Mouse (Mus musculus): ENCODE measurements at regions not wholly inside any gene's neighbourhood (a gene's known extent, or its start where the extent isn't known, plus 50 kb on each side); places are given as distances from the start of the nearest gene placed in this dataset.

DNA sequence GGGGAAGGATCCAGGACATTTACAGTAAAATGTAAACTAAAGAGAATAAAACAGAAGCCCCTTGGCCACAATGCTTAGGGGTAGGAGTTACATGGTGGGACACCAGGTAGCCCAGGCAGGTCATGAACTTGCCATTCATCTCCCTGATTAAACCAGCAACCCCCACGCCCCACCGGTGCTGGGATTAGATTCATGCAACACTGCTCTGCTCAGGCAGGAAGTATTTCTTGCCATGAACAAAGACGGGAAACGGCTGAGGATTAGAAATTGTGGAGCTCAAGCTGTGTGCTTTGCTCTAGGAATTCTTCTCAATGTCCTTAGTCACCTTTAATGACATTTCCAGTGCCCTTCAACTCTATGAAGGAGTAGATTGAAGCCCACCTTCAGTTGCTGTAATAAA is 93.2 kb upstream of the Ubl3 start:
- no peak for TF ChIP-seq POLR2A (IDR thresholded peaks at IDR 0.05; ENCODE audit: low read depth, low read length)
- no peak for TF ChIP-seq CTCF (IDR thresholded peaks at IDR 0.05; ENCODE audit: borderline replicate concordance, insufficient read depth, low read length)

Measured in embryonic fibroblast, embryonic 13.5 days (primary cell).